Mouse (Mus musculus): Measurements from ENCODE around the gene Stbd1.

DNA sequence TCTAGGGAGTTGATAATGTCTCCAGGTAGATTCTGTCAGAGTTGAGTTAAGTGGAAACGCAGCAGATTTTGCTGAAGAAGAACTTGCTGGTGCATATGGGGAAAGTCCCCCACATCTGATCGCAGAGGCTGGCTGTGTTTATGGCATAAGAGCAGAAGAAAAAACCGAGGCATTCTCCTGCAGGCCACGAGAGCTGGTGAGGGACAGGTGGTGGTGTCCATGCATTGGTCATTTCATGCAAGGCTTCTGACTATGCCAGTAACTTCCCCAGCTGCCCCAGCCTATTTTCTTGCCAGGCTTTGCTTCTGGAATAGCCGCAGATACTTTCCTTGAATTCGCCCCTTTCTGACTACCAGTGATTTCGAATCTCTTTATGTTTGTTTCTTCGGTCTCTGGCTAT is 6.0 kb upstream of the Stbd1 start:
- no peak for TF ChIP-seq POLR2A (IDR thresholded peaks at IDR 0.05; ENCODE audit: control insufficient read depth in 1 of 2, insufficient read depth in 1 of 2, low read depth in 1 of 2, low read length in 2 of 2, poor library complexity in 1 of 2)
- no peak for TF ChIP-seq SMC3 (IDR thresholded peaks at IDR 0.05; ENCODE audit: low read depth, low read length)
- no peak for TF ChIP-seq MYB (IDR thresholded peaks at IDR 0.05; ENCODE audit: low read depth, low read length)

All from MEL (cell line).